ENCODE assay signal across 20 mouse cellular contexts in genomic region chr12:73048537-73048936, GRCm38 (mm10). TPM values are rescaled to one million over a fixed set of nuclear protein-coding genes. Genes with fewer than 3 reads are reported as not detected.
DNase-seq lines count a peak whose midpoint lies in the region; ATAC-seq and TF ChIP-seq lines count a peak whose summit lies in the region.
"Had no signal": no experiment of that assay in that cellular context is flagged by ENCODE, and none has a peak within 500 bp of the region (broad histone marks: within the 10 kb centered on the region; RNA-seq: fewer than 3 reads in every experiment).

No protein-coding gene starts in this region.

- ATAC-seq in midbrain, embryonic 11.5 days (ENCODE audit: low FRiP score) = no peak
- no peak for ATAC-seq in midbrain, embryonic 15.5 days (replicated peaks)
- ATAC-seq in embryonic facial prominence, embryonic 14.5 days (ENCODE audit: low read depth) = no peak
- ATAC-seq: forebrain, embryonic 13.5 days had no signal

- peaks cover 98% of the 10 kb centered on the region for H3K27me3 ChIP-seq in midbrain, embryonic 11.5 days (ENCODE audit: control insufficient read depth, insufficient read depth, low read length)
- H3K27me3 ChIP-seq in midbrain, embryonic 15.5 days (replicated peaks) = peaks cover 85% of the 10 kb centered on the region
- H3K27me3 ChIP-seq in embryonic facial prominence, embryonic 14.5 days (replicated peaks; ENCODE audit: control insufficient read depth, insufficient read depth, low read length) = peaks cover 56% of the 10 kb centered on the region

- intact Hi-C loops in gastrocnemius, adult 2 months (cut with DNase I) = loop anchor here (5.0 kb wide), 1 partner anchor 159 kb away; no protein-coding TSS in a partner anchor
- intact Hi-C loops in left cerebral cortex, postnatal 4 days (cut with DNase I) = no loop called here

- peak; percentile 69 for DNase-seq in gastrocnemius, adult 2 months
- DNase-seq in gastrocnemius, postnatal 10 days = no peak
- DNase-seq in midbrain, embryonic 11.5 days (ENCODE audit: low spot score, missing footprints) = peak; percentile 90
- no peak for DNase-seq in embryonic facial prominence, embryonic 14.5 days (ENCODE audit: low spot score)
- DNase-seq in skeletal muscle tissue, adult 2 months (ENCODE audit: low read depth, low spot score) = peak; percentile 87
- DNase-seq in frontal cortex, postnatal 10 days (ENCODE audit: low spot score in 2 of 2) = no peak
- no peak for DNase-seq in left cerebral cortex, postnatal 4 days
- DNase-seq: adrenal gland, adult 2 months; cerebellum, adult 11-12 months; cerebellum, postnatal 25 days; lung, postnatal 10 days; spleen, adult 18-20 months; thymus, adult 18-20 months had no signal

- no peaks in the 10 kb centered on the region for H3K36me3 ChIP-seq in midbrain, embryonic 11.5 days (ENCODE audit: control insufficient read depth, insufficient read depth, low read length)
- no peaks in the 10 kb centered on the region for H3K36me3 ChIP-seq in midbrain, embryonic 15.5 days (replicated peaks)
- peaks cover under 1% of the 10 kb centered on the region; the same call in 1 of the 2 replicates for H3K36me3 ChIP-seq in embryonic facial prominence, embryonic 14.5 days (ENCODE audit: control insufficient read depth, insufficient read depth, low read length)
- H3K36me3 ChIP-seq: heart, embryonic 12.5 days; limb, embryonic 13.5 days had no signal

- H3K4me2 ChIP-seq in midbrain, embryonic 11.5 days = no peak overlapping the region
- H3K4me2 ChIP-seq in midbrain, embryonic 15.5 days = no peak overlapping the region
- H3K4me2 ChIP-seq in embryonic facial prominence, embryonic 14.5 days (ENCODE audit: low read depth, low read length) = peak overlapping the region; percentile 85
- H3K4me2 ChIP-seq: forebrain, embryonic 13.5 days; heart, embryonic 12.5 days; limb, embryonic 13.5 days had no signal

- H3K9ac ChIP-seq in midbrain, embryonic 11.5 days (ENCODE audit: low read length) = no peak overlapping the region
- no peak overlapping the region for H3K9ac ChIP-seq in midbrain, embryonic 15.5 days
- H3K9ac ChIP-seq in embryonic facial prominence, embryonic 14.5 days (ENCODE audit: low read depth, low read length) = no peak overlapping the region
- H3K9ac ChIP-seq: forebrain, embryonic 13.5 days; heart, embryonic 12.5 days; limb, embryonic 13.5 days; liver, embryonic 14.5 days had no signal

- 3% methylated on average over 3 of the region's 3 CpGs for WGBS in midbrain, embryonic 11.5 days
- WGBS in midbrain, embryonic 15.5 days = under 1% methylated on average over 3 of the region's 3 CpGs
- WGBS in embryonic facial prominence, embryonic 14.5 days = 8% methylated on average over 3 of the region's 3 CpGs

- no peak for TF ChIP-seq CTCF in gastrocnemius, adult 2 months (IDR thresholded peaks at IDR 0.05)

- no peaks in the 10 kb centered on the region for H3K9me3 ChIP-seq in midbrain, embryonic 11.5 days (ENCODE audit: control insufficient read depth, low read length)
- H3K9me3 ChIP-seq in midbrain, embryonic 15.5 days = no peaks in the 10 kb centered on the region
- H3K9me3 ChIP-seq in embryonic facial prominence, embryonic 14.5 days (ENCODE audit: control insufficient read depth, low read length) = no peaks in the 10 kb centered on the region
- H3K9me3 ChIP-seq: forebrain, embryonic 13.5 days; heart, embryonic 12.5 days; limb, embryonic 13.5 days had no signal

- peak overlapping the region; percentile 80 for H3K4me3 ChIP-seq in gastrocnemius, adult 2 months
- no peak overlapping the region for H3K4me3 ChIP-seq in midbrain, embryonic 11.5 days (ENCODE audit: low read depth, low read length)
- no peak overlapping the region for H3K4me3 ChIP-seq in midbrain, embryonic 15.5 days
- H3K4me3 ChIP-seq in embryonic facial prominence, embryonic 14.5 days (ENCODE audit: low read depth, low read length) = no peak overlapping the region
- H3K4me3 ChIP-seq: forebrain, embryonic 13.5 days; heart, embryonic 12.5 days; limb, embryonic 13.5 days had no signal

- peaks cover 12% of the 10 kb centered on the region for H3K4me1 ChIP-seq in midbrain, embryonic 11.5 days (ENCODE audit: control insufficient read depth, insufficient read depth, low read length)
- peaks cover 19% of the 10 kb centered on the region for H3K4me1 ChIP-seq in midbrain, embryonic 15.5 days
- H3K4me1 ChIP-seq in embryonic facial prominence, embryonic 14.5 days (ENCODE audit: control insufficient read depth, insufficient read depth, low read length) = peaks cover 19% of the 10 kb centered on the region

- H3K27ac ChIP-seq in gastrocnemius, adult 2 months = peak overlapping the region; percentile 98
- no peak overlapping the region for H3K27ac ChIP-seq in midbrain, embryonic 11.5 days (ENCODE audit: low read depth, low read length)
- no peak overlapping the region for H3K27ac ChIP-seq in midbrain, embryonic 15.5 days
- H3K27ac ChIP-seq in embryonic facial prominence, embryonic 14.5 days (replicated peaks; ENCODE audit: low read depth, low read length) = 0 out of 2 replicates have a peak overlapping the region, but pooled peaks have one; percentile 8
- H3K27ac ChIP-seq: forebrain, embryonic 13.5 days; limb, embryonic 13.5 days; liver, embryonic 14.5 days had no signal

RNA-seq across cellular contexts. Expression of gene Six1, which starts 5.2 kb away (rescaled TPM):
- total RNA-seq in gastrocnemius, adult 2 months (2021) = 10 to 100 TPM; 59.8 to 68.4 TPM
- total RNA-seq in gastrocnemius, postnatal 10 days (2021) = 10 to 100 TPM; 38.1 to 44.1 TPM
- polyA plus RNA-seq in midbrain, embryonic 11.5 days (2014; fragmentation: Nextera tagmentation; extraction: Ambion mirVana) = 10.4 and 12.1 TPM in 2 replicates
- 0.82 and 1.3 TPM in 2 replicates for polyA plus RNA-seq in midbrain, embryonic 15.5 days (2015; fragmentation: Nextera tagmentation; extraction: Ambion mirVana)
- 46.5 and 53.9 TPM in 2 replicates for polyA plus RNA-seq in embryonic facial prominence, embryonic 14.5 days (2014; fragmentation: Nextera tagmentation; extraction: Ambion mirVana)
- under 1 TPM; 0.66 to 0.87 TPM for total RNA-seq in left cerebral cortex, postnatal 4 days (2021)
- polyA plus RNA-seq: intestine, embryonic 14.5 days; stomach, embryonic 14.5 days had no signal

Comparison
In these comparisons a context has a peak if more than half of its experiments do, and no peak if none do; other contexts are left out.
1. DNase-seq: peak in gastrocnemius, adult 2 months (single experiment), midbrain, embryonic 11.5 days (single experiment) and skeletal muscle tissue, adult 2 months (single experiment); none in gastrocnemius, postnatal 10 days (single experiment), embryonic facial prominence, embryonic 14.5 days (single experiment), frontal cortex, postnatal 10 days (0 of 2) and left cerebral cortex, postnatal 4 days (single experiment).
2. H3K27ac ChIP-seq: peak in gastrocnemius, adult 2 months (single experiment) and embryonic facial prominence, embryonic 14.5 days (single experiment); none in midbrain, embryonic 11.5 days (single experiment) and midbrain, embryonic 15.5 days (single experiment).
3. RNA of gene Six1, which starts 5.2 kb away (total RNA-seq): 59.8 to 68.4 TPM in gastrocnemius, adult 2 months and 38.1 to 44.1 TPM in gastrocnemius, postnatal 10 days; 0.66 to 0.87 TPM in left cerebral cortex, postnatal 4 days; every median in the first group is over 10 times any median in the second.